Mouse (Mus musculus) megakaryocyte, adult 5-6 weeks (primary cell): ENCODE results near the gene Rrad. TPM values are rescaled to one million over a fixed set of nuclear protein-coding genes. Genes with fewer than 3 reads are reported as not detected.
A peak's percentile ranks its signal among the peaks of the same experiment; 100 is the strongest.
"Not testable (repeated sequence)": the region's sequence is repeated elsewhere in the genome, so short reads cannot be mapped to it uniquely, and the experiment has no call there.

Experiments
- ATAC-seq: 2 replicates; pipeline ENCODE4 v1.8.0; 2016; ENCODE audit warnings: mild to moderate bottlenecking, inconsistent platforms; ENCODE audit not compliant: poor library complexity, severe bottlenecking
- total RNA-seq, 2 experiments: library from RNA; stranded (forward) in 1 of 2; stranded (reverse) in 1 of 2; fragments of 153-499, 151-499 nt in 1 of 2; fragments of 221-1000, 200-1000 nt in 1 of 2; gene quantifications; 2 replicates each; pipeline versions ENCODE4 v1.2.3 to v1.2.4; 2015 to 2017

Rrad gene
- total RNA-seq (2015) (0.52 and 2.0 TPM in 2 replicates), total RNA-seq (2017) (0.73 and 1.5 TPM in 2 replicates)

DNA sequence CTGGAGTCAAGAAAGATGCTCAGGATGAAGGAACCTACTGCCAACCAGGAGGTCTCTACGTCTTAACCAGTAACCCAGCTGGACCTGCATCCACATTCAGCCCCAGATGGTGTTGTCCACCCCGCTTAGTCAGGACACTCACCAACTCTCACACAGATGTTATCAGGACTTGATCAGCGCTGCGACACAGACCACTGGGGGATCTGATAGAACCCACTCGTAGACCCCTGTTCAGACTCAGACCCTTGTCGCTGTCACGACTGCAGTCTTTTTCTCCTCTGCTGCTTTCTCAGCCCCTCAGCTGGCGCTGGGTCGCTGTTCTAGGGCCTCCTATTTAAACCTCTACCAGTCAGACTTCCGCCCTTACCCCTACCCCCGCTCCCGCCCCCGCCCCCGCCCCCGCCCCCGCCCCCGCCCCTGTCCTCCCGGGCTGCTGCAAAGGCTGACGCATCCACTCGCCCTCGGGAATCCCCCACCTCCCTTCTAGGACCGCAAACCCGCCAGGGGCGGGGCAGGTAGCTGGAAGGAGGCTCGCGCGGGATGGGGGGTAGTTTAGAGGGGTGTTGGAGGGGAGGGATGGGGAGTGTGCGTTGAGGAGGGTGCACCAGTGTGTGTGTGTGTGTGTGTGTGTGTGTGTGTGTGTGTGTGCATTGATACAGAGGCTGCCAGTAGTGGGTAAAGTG is at the start of gene Rrad:
Gene Rrad (minus strand): TSS at position 347 of the 683 bp plus-strand sequence.
- ATAC-seq, result peak; percentile 70

GRCm38 (mm10) chr8:104655614-104656013 is 24.5 kb upstream of the Rrad start:
- no peak for ATAC-seq

GRCm38 (mm10) chr8:104654984-104655383 is 23.9 kb upstream of the Rrad start:
- peak; percentile 100 for ATAC-seq

DNA sequence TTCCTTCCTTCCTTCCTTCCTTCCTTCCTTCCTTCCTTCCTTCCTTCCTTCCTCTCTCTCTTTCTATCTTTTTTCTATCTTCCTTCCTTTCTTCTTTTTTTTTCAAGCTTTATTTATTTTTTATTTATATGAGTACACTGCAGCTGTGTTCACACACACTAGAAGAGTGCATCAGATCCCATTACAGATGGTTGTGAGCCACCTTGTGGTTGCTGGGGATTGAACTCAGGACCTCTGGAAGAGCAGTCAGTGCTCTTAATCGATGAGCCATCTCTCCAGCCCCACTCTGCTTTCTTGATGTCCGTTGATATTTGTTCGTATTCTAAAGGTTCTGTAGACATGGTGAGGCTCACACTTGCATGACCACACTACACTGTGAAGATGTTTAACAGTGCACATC is 13.1 kb upstream of the Rrad start:
- not testable (repeated sequence) for ATAC-seq

DNA sequence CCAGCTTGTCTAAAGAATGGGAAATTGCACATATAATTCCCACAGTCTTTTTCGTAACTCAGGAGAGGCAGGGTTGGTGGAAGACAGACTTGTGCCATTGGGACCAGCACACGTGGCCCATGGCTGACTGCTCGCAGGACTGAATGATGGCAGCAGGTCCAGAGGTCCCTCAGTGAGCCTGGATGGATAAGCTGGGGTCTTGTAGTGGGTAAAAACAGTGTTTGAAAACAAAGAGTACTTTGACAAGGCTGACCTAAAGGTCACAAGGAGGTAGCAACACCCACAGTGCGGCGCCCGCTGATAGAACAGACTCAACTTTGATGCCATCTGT is 11.2 kb upstream of the Rrad start:
- no peak for ATAC-seq

DNA sequence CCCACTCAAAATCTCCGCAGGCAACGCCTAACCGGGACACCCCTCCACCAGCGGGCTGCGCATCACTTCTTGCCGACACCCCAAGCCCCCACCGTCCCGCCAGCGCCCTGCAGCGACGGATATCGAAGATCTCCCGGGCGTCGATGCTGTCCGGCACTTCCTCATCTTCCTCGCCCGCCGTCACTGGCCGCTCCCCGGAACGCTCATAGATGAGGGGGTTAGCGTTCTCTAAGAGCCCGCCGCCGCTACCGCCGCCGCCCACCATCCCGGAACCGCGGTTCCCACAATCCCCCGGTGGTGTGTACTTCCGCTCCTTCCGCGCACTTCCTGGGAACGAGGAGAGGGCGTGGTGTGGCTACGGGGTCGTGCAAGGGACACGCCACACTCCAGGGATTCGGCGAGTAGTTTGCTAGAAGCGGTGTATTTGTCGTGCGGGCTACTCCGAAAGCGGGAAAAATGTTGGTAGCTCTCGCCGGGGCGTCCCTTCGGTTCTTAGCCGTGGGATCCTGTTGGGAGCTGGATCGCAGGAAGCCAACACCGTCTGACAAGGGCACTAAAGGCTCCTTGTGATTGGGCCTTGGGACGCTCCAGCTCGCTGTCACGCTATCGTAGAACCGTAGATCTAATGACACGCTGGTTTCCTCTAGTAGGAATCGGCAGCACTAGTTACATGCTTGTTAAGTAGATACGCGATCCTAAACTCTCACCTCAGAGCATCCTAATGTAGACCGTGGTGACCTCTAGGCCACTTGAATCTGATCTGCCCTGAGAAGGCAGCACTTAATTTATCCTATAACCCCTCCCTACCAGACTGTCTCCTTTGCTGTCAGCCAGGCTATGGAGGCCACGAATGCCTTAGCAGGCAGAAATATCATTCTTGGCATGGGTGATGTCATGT is 10.5 kb upstream of the Rrad start, which contains the start of gene Ciao2b:
Gene Ciao2b (minus strand): TSS at position 540 of the 898 bp plus-strand sequence.
- peak; percentile 91 for ATAC-seq

GRCm38 (mm10) chr8:104640831-104641370 is 9.8 kb upstream of the Rrad start:
- ATAC-seq, result no peak

DNA sequence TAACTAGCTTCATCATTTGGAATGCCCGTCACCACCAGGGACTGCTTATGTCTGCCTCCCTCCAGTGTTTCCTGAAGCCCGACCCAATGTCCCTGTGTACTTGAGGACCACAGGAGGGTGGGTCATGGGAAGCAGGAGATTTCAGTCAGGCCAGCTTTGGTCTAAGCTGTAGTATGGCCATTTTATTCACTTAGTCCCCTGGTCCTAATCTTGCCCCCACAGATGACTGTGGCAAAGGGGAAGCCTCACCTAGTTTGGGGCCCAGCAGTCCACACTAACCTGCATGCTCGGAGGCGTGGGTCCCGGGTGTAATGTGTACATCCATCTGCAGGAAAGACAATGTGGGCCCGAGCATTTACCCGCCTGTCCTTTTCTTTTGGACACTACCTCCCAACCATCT is 9.1 kb upstream of the Rrad start:
- no peak for ATAC-seq

GRCm38 (mm10) chr8:104638010-104638409 is 6.9 kb upstream of the Rrad start:
- no peak for ATAC-seq

DNA sequence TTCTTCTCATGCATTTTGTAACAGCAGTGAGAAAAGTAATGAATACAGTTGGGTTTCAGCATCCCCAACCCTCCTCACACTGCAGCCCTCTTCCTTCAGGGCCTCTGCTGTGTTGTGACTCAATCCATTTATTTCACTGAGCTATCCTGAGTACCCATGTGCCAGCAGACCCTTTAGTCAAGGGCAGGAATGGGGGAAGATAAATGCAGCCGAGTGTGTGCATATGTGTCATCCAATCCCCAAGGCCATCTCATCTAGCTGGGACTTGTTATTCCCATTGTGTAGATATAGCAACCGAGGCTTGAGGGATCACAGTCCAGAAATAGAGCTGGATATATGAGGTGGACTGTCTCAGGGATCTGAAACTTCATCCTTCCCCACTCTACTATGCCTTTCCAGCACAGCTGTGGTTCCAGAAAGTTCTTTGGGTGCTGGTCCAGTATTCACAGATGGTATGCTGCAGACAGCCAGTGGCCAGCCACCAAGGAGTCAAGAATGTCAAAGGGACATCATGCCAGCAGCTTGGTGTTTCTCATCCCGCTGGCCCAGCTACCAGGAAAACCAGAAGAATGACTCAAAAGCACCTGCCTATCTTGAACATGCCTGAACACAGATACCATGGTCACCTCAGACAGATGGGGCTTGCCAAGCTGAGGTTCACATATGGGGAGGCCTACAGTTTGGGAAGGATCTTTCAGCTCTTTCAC is 4.0 kb upstream of the Rrad start:
- ATAC-seq, result no peak

GRCm38 (mm10) chr8:104633156-104633744 is 2.1 kb upstream of the Rrad start:
- no peak for ATAC-seq

- no peak for ATAC-seq
Observed at GRCm38 (mm10) chr8:104632486-104632885, 1.4 kb upstream of the Rrad start.

DNA sequence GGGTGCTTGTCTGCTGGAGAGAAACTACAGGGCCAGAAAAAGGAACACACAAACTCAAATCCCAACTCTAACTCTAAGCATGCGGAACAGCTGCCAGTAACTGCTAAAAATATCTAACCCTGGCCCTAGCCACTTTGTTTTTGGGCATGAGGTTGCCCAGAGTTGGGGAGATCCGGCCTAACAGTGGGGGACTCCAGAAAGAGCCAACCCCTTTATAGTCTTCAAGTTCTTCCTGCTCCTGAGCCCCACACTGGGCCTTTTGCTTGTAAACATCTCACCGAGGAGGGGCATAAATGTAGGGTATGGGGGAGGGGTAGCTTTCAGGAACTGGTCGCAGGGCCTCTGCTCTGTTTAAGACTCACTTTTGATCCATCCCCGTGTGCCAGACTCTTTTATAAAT is 848 bp upstream of the Rrad start:
- no peak for ATAC-seq

DNA sequence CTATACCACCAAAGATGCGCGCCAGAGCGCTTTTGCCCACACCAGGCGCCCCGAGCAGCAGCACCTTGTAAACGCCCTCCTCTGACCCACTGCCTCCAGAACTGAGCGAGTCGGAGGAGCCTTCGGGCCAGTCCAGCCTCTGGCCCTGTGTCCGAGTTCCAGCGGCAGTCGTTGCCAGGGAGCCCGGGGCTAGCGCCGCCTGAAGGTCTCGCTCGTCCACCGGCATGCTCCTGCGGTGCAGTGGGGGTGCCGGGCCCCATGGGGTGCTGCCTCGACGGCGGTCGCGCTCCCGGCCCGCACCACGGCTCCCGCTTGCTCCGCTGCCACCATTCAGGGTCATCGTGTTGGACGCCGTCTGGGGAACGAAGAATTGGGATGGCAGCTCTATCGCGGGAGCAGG is 553 bp downstream of the Rrad start:
- ATAC-seq, result peak; percentile 28

GRCm38 (mm10) chr8:104630111-104630479 is 1.0 kb downstream of the Rrad start:
- ATAC-seq, result no peak

- no peak for ATAC-seq
Observed at GRCm38 (mm10) chr8:104629306-104630110, 1.6 kb downstream of the Rrad start.

DNA sequence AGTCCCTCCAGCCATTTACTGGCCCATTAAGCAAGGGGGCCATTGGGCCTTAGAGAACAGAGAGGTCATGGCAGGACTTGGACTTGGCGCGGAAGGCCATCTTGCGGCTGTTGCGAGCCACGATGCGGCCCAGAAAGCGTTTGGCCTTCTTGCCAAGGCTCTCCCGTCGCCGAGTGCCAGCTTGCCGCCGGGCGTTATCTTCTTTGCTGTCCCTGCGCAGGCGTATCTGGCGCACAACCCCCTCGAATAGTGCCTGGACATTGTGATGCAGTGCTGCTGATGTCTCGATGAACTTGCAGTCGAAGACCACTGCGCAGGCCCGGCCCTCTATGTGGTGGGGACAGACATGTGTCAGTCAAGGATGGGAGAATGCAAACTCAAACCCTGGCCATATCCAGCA is 2.7 kb downstream of the Rrad start:
- ATAC-seq, result no peak

- no peak for ATAC-seq
Observed at GRCm38 (mm10) chr8:104627065-104627740, 3.9 kb downstream of the Rrad start.

GRCm38 (mm10) chr8:104624161-104624560 is 7.0 kb downstream of the Rrad start, which contains the start of gene Cdh16:
TSS of gene Cdh16 (minus strand) at chr8:104624396.
- ATAC-seq, result no peak
